Mouse (Mus musculus) liver, adult 2 months (tissue): ENCODE data around the gene Prdm16.

Source experiments
- CTCF ChIP-seq: fragments of 200-500 bp; IDR thresholded peaks from 2 replicates; pipeline ENCODE4 v1.5.1; 2011; ENCODE audit warnings: low read depth, low read length, control low read depth
- POLR2A ChIP-seq: fragments of 200-500 bp; IDR thresholded peaks from 2 replicates; pipeline ENCODE4 v1.6.1; 2011; ENCODE audit warnings: low read length, control low read depth; ENCODE audit not compliant: insufficient read depth; ENCODE audit errors: extremely low read depth

GRCm38 (mm10) chr4:154297761-154298160, 338.9 kb downstream of the Prdm16 start:
- no peak for TF ChIP-seq POLR2A
- no peak for TF ChIP-seq CTCF
